Mouse (Mus musculus): Measurements from ENCODE around the gene Garem2. TPM values are rescaled to one million over a fixed set of nuclear protein-coding genes. Genes with fewer than 3 reads are reported as not detected.

Garem2 gene
- polyA plus RNA-seq, 1 experiment from 2014 or later: 0.52 TPM

- H3K4me2 ChIP-seq (replicated peaks; ENCODE audit: low read depth, low read length): no peak overlapping the region
- H3K27ac ChIP-seq (ENCODE audit: low read length): no peak overlapping the region
- no peak overlapping the region for H3K9ac ChIP-seq (replicated peaks; ENCODE audit: low read length)
- no peaks in the 10 kb centered on the region for H3K9me3 ChIP-seq (ENCODE audit: low read length)
- H3K27me3 ChIP-seq (ENCODE audit: insufficient read depth, low read length): no peaks in the 10 kb centered on the region
- WGBS: 74% methylated on average over 6 of the region's 6 CpGs
- no peak for ATAC-seq (ENCODE audit: low FRiP score, low TSS enrichment)
- no peak overlapping the region for H3K4me3 ChIP-seq (ENCODE audit: low read length)
- no peaks in the 10 kb centered on the region for H3K36me3 ChIP-seq (ENCODE audit: insufficient read depth, low read length)
- H3K4me1 ChIP-seq (ENCODE audit: insufficient read depth, low read length): no peaks in the 10 kb centered on the region
These were observed 9.2 kb upstream of the Garem2 start for GRCm38 (mm10) chr5:30095731-30096130.

GRCm38 (mm10) chr5:30098260-30098659, 6.7 kb upstream of the Garem2 start:
- no peaks in the 10 kb centered on the region for H3K4me1 ChIP-seq (ENCODE audit: insufficient read depth, low read length)
- ATAC-seq (ENCODE audit: low FRiP score, low TSS enrichment): no peak
- 82% methylated on average over 1 of the region's 1 CpGs for WGBS
- no peaks in the 10 kb centered on the region for H3K9me3 ChIP-seq (ENCODE audit: low read length)
- H3K4me3 ChIP-seq (ENCODE audit: low read length): no peak overlapping the region
- H3K27me3 ChIP-seq (ENCODE audit: insufficient read depth, low read length): 0 out of 2 replicates have a peak, but pooled peaks cover 2% of the 10 kb centered on the region
- H3K36me3 ChIP-seq (ENCODE audit: insufficient read depth, low read length): no peaks in the 10 kb centered on the region
- no peak overlapping the region for H3K27ac ChIP-seq (ENCODE audit: low read length)
- no peak overlapping the region for H3K4me2 ChIP-seq (replicated peaks; ENCODE audit: low read depth, low read length)
- no peak overlapping the region for H3K9ac ChIP-seq (replicated peaks; ENCODE audit: low read length)

GRCm38 (mm10) chr5:30103340-30103739, 1.6 kb upstream of the Garem2 start:
- H3K36me3 ChIP-seq (ENCODE audit: insufficient read depth, low read length): no peaks in the 10 kb centered on the region
- H3K4me1 ChIP-seq (ENCODE audit: insufficient read depth, low read length): peaks cover 29% of the 10 kb centered on the region
- WGBS: 83% methylated on average over 3 of the region's 3 CpGs
- no peak overlapping the region for H3K9ac ChIP-seq (replicated peaks; ENCODE audit: low read length)
- no peak for ATAC-seq (ENCODE audit: low FRiP score, low TSS enrichment)
- no peak overlapping the region for H3K4me2 ChIP-seq (replicated peaks; ENCODE audit: low read depth, low read length)
- H3K27me3 ChIP-seq (ENCODE audit: insufficient read depth, low read length): peaks cover 39% of the 10 kb centered on the region
- no peaks in the 10 kb centered on the region for H3K9me3 ChIP-seq (ENCODE audit: low read length)
- H3K27ac ChIP-seq (ENCODE audit: low read length): no peak overlapping the region
- H3K4me3 ChIP-seq (ENCODE audit: low read length): no peak overlapping the region

- Histone ChIP-seq H3K27ac (ENCODE audit: low read length) (no peak overlapping the region), H3K27me3 (ENCODE audit: insufficient read depth, low read length) (peaks cover 39% of the 10 kb centered on the region), H3K9me3 (ENCODE audit: low read length) (no peaks in the 10 kb centered on the region), H3K4me3 (ENCODE audit: low read length) (peak overlapping the region; percentile 55), H3K36me3 (ENCODE audit: insufficient read depth, low read length) (no peaks in the 10 kb centered on the region), H3K9ac (replicated peaks; ENCODE audit: low read length) (no peak overlapping the region), H3K4me2 (replicated peaks; ENCODE audit: low read depth, low read length) (peak overlapping the region; percentile 95), H3K4me1 (ENCODE audit: insufficient read depth, low read length) (peaks cover 29% of the 10 kb centered on the region)
- ATAC-seq (ENCODE audit: low FRiP score, low TSS enrichment): peak; percentile 25; the same call in 1 of the 2 replicates
- 2% methylated on average over 12 of the region's 12 CpGs for WGBS
These were observed 622 bp upstream of the Garem2 start for GRCm38 (mm10) chr5:30104339-30104738.

GRCm38 (mm10) chr5:30105668-30106300, 823 bp downstream of the Garem2 start, which contains the start of gene 3110082J24Rik:
3110082J24Rik (minus strand) TSS chr5:30106086.
- Histone ChIP-seq H3K27me3 (ENCODE audit: insufficient read depth, low read length) (peaks cover 39% of the 10 kb centered on the region), H3K4me1 (ENCODE audit: insufficient read depth, low read length) (peaks cover 40% of the 10 kb centered on the region), H3K4me2 (replicated peaks; ENCODE audit: low read depth, low read length) (peak within 1 kb of the TSS; percentile 95), H3K9me3 (ENCODE audit: low read length) (no peaks in the 10 kb centered on the region), H3K27ac (ENCODE audit: low read length) (no peak within 1 kb of the TSS), H3K36me3 (ENCODE audit: insufficient read depth, low read length) (no peaks in the 10 kb centered on the region), H3K4me3 (ENCODE audit: low read length) (peak within 1 kb of the TSS; percentile 55), H3K9ac (replicated peaks; ENCODE audit: low read length) (peak within 1 kb of the TSS; percentile 61)
- WGBS: 1% methylated on average over 28 of the region's 29 CpGs
- ATAC-seq (ENCODE audit: low FRiP score, low TSS enrichment): no peak

- H3K27me3 ChIP-seq (ENCODE audit: insufficient read depth, low read length): peaks cover 39% of the 10 kb centered on the region
- H3K36me3 ChIP-seq (ENCODE audit: insufficient read depth, low read length): no peaks in the 10 kb centered on the region
- peaks cover 49% of the 10 kb centered on the region for H3K4me1 ChIP-seq (ENCODE audit: insufficient read depth, low read length)
- no peaks in the 10 kb centered on the region for H3K9me3 ChIP-seq (ENCODE audit: low read length)
- ATAC-seq (ENCODE audit: low FRiP score, low TSS enrichment): no peak
- no peak overlapping the region for H3K27ac ChIP-seq (ENCODE audit: low read length)
- no peak overlapping the region for H3K4me3 ChIP-seq (ENCODE audit: low read length)
- no peak overlapping the region for H3K9ac ChIP-seq (replicated peaks; ENCODE audit: low read length)
- no peak overlapping the region for H3K4me2 ChIP-seq (replicated peaks; ENCODE audit: low read depth, low read length)
- 20% methylated on average over 2 of the region's 2 CpGs for WGBS
These were observed 1.8 kb downstream of the Garem2 start for GRCm38 (mm10) chr5:30106756-30107155.

- Histone ChIP-seq H3K9me3 (ENCODE audit: low read length) (no peaks in the 10 kb centered on the region), H3K4me1 (ENCODE audit: insufficient read depth, low read length) (peaks cover 50% of the 10 kb centered on the region)
These were observed 2.2 kb downstream of the Garem2 start for GRCm38 (mm10) chr5:30107186-30107585.

GRCm38 (mm10) chr5:30107611-30108041, 2.7 kb downstream of the Garem2 start:
- Histone ChIP-seq H3K36me3 (ENCODE audit: insufficient read depth, low read length) (no peaks in the 10 kb centered on the region), H3K4me1 (ENCODE audit: insufficient read depth, low read length) (peaks cover 50% of the 10 kb centered on the region), H3K9me3 (ENCODE audit: low read length) (no peaks in the 10 kb centered on the region), H3K27ac (ENCODE audit: low read length) (no peak overlapping the region), H3K9ac (replicated peaks; ENCODE audit: low read length) (no peak overlapping the region), H3K4me3 (ENCODE audit: low read length) (no peak overlapping the region), H3K27me3 (ENCODE audit: insufficient read depth, low read length) (peaks cover 45% of the 10 kb centered on the region), H3K4me2 (replicated peaks; ENCODE audit: low read depth, low read length) (no peak overlapping the region)
- 14% methylated on average over 5 of the region's 5 CpGs for WGBS
- ATAC-seq (ENCODE audit: low FRiP score, low TSS enrichment): no peak

More at GRCm38 (mm10) chr5:30107186-30107585, 2.2 kb downstream of the Garem2 start:
- Histone ChIP-seq H3K4me3 (ENCODE audit: low read length) (no peak overlapping the region), H3K4me2 (replicated peaks; ENCODE audit: low read depth, low read length) (no peak overlapping the region), H3K9ac (replicated peaks; ENCODE audit: low read length) (no peak overlapping the region), H3K27ac (ENCODE audit: low read length) (no peak overlapping the region), H3K27me3 (ENCODE audit: insufficient read depth, low read length) (peaks cover 43% of the 10 kb centered on the region), H3K36me3 (ENCODE audit: insufficient read depth, low read length) (no peaks in the 10 kb centered on the region)
- WGBS: 12% methylated on average over 7 of the region's 7 CpGs
- ATAC-seq (ENCODE audit: low FRiP score, low TSS enrichment): no peak

GRCm38 (mm10) chr5:30108233-30108632, 3.3 kb downstream of the Garem2 start:
- no peak overlapping the region for H3K9ac ChIP-seq (replicated peaks; ENCODE audit: low read length)
- ATAC-seq (ENCODE audit: low FRiP score, low TSS enrichment): no peak
- H3K36me3 ChIP-seq (ENCODE audit: insufficient read depth, low read length): no peaks in the 10 kb centered on the region
- H3K4me3 ChIP-seq (ENCODE audit: low read length): no peak overlapping the region
- peaks cover 50% of the 10 kb centered on the region for H3K4me1 ChIP-seq (ENCODE audit: insufficient read depth, low read length)
- no peak overlapping the region for H3K4me2 ChIP-seq (replicated peaks; ENCODE audit: low read depth, low read length)
- H3K27me3 ChIP-seq (ENCODE audit: insufficient read depth, low read length): peaks cover 48% of the 10 kb centered on the region
- H3K27ac ChIP-seq (ENCODE audit: low read length): no peak overlapping the region
- WGBS: 65% methylated on average over 6 of the region's 6 CpGs
- H3K9me3 ChIP-seq (ENCODE audit: low read length): no peaks in the 10 kb centered on the region

GRCm38 (mm10) chr5:30109899-30110298, 4.9 kb downstream of the Garem2 start:
- 43% methylated on average over 2 of the region's 2 CpGs for WGBS
- no peak overlapping the region for H3K4me3 ChIP-seq (ENCODE audit: low read length)
- no peak overlapping the region for H3K9ac ChIP-seq (replicated peaks; ENCODE audit: low read length)
- H3K36me3 ChIP-seq (ENCODE audit: insufficient read depth, low read length): no peaks in the 10 kb centered on the region
- no peak for ATAC-seq (ENCODE audit: low FRiP score, low TSS enrichment)
- 0 out of 2 replicates have a peak overlapping the region, but pooled peaks have one; percentile 9 for H3K27ac ChIP-seq (ENCODE audit: low read length)
- peaks cover 41% of the 10 kb centered on the region for H3K27me3 ChIP-seq (ENCODE audit: insufficient read depth, low read length)
- no peaks in the 10 kb centered on the region for H3K9me3 ChIP-seq (ENCODE audit: low read length)
- peaks cover 55% of the 10 kb centered on the region for H3K4me1 ChIP-seq (ENCODE audit: insufficient read depth, low read length)
- H3K4me2 ChIP-seq (replicated peaks; ENCODE audit: low read depth, low read length): no peak overlapping the region
